Comparison of ENCODE assay signal across 7 mouse cellular contexts in the genomic region with DNA sequence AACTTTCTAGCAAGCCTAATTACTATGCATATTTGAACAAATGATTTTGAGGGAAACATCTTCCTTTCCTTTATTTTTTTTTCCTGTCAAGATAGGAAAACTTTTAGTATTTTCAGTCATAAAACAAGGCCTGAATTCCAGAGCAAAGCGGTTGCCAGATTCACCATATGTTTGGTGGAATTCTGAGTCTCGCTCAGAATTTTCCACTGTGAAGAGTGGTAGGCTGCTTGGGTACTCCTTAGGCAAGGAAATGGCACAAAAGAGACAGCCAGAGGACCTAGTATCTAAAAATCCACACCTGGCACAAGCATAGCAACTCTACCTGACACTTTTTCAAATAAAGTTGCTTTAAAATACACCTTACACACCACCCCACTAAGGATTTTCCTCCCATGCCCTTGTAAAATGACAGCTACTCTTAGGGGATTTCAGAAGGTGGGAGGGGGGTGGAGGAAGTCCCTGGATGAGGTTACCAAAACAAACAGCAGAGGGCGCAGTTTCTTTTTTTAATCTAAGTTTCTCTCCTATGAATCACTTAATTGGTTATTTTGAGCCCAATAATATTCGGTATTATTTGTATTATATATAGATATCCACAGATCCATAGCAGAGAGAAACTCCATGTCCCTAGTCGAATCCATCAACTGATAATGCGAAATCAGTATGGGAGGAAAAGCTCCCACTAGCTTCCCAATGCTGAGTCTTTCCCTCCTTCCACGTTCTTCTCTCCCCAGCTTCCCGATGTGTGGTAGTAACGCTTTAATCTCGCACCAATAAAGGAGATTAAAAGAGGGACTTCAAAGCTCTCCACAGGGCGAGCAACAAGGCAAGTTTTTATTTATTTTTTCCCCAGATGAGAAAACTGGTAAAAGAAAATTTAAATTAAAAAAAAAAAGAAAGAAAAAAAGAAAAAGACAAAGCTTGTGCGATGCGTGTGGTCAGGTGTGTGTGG. TPM values are rescaled to one million over a fixed set of nuclear protein-coding genes. Genes with fewer than 3 reads are reported as not detected.
DNase-seq lines count a peak whose midpoint lies in the region; ATAC-seq lines count a peak whose summit lies in the region.

No protein-coding gene starts in this region.

- H3K36me3 ChIP-seq in embryonic facial prominence, embryonic 13.5 days, result no peaks in the 10 kb centered on the region
- H3K36me3 ChIP-seq in hindbrain, embryonic 10.5 days, result no peaks in the 10 kb centered on the region

- peak overlapping the region; percentile 67 for H3K4me3 ChIP-seq in embryonic facial prominence, embryonic 13.5 days
- H3K4me3 ChIP-seq in hindbrain, embryonic 10.5 days, result peak overlapping the region; percentile 78

- H3K9me3 ChIP-seq in embryonic facial prominence, embryonic 13.5 days, result no peaks in the 10 kb centered on the region
- no peaks in the 10 kb centered on the region for H3K9me3 ChIP-seq in hindbrain, embryonic 10.5 days

- peak overlapping the region; percentile 95 for H3K4me2 ChIP-seq in embryonic facial prominence, embryonic 13.5 days

- ATAC-seq in embryonic facial prominence, embryonic 13.5 days (ENCODE audit: insufficient number of reproducible peaks, insufficient read depth, low FRiP score, low TSS enrichment, low read depth), result no peak; the same call in 1 of the 2 replicates

- H3K27me3 ChIP-seq in embryonic facial prominence, embryonic 13.5 days, result peaks cover 15% of the 10 kb centered on the region
- H3K27me3 ChIP-seq in hindbrain, embryonic 10.5 days (ENCODE audit: insufficient read depth, poor library complexity, severe bottlenecking), result peaks cover 29% of the 10 kb centered on the region

- H3K9ac ChIP-seq in embryonic facial prominence, embryonic 13.5 days, result peak overlapping the region; percentile 74

- H3K27ac ChIP-seq in embryonic facial prominence, embryonic 13.5 days, result no peak overlapping the region
- peak overlapping the region; percentile 84 for H3K27ac ChIP-seq in hindbrain, embryonic 10.5 days

- 0 out of 2 replicates have a peak, but pooled peaks cover 7% of the 10 kb centered on the region for H3K4me1 ChIP-seq in embryonic facial prominence, embryonic 13.5 days
- H3K4me1 ChIP-seq in hindbrain, embryonic 10.5 days (replicated peaks), result peaks cover 17% of the 10 kb centered on the region

- peak; percentile 46 for DNase-seq in ES-CJ7 (ENCODE audit: low read depth, low spot score)
- DNase-seq in adrenal gland, postnatal 25 days, result peak; percentile 6
- peak; percentile 29 for DNase-seq in hindbrain, embryonic 10.5 days (ENCODE audit: low spot score)
- peak; percentile 65 to 78 for DNase-seq in layer of hippocampus, postnatal 14 days (ENCODE audit: low spot score in 2 of 2)
- peak; percentile 48 for DNase-seq in lung, postnatal 14 days
- DNase-seq in right cerebral cortex, postnatal 4 days, result peak; percentile 69

- WGBS in embryonic facial prominence, embryonic 13.5 days, result 1% methylated on average over 13 of the region's 13 CpGs
- 4% methylated on average over 13 of the region's 13 CpGs for WGBS in hindbrain, embryonic 10.5 days

RNA-seq across cellular contexts. Expression of gene Ntng1, which starts 2.2 kb away (rescaled TPM):
- 1.4 and 1.7 TPM in 2 replicates for total RNA-seq in adrenal gland, postnatal 25 days (2021)
- polyA plus RNA-seq in embryonic facial prominence, embryonic 13.5 days (2015; fragmentation: Nextera tagmentation; extraction: Ambion mirVana), result 5.9 and 7.3 TPM in 2 replicates
- polyA plus RNA-seq in hindbrain, embryonic 10.5 days (2016; fragmentation: Nextera tagmentation; extraction: Ambion mirVana), result 4.7 and 5.3 TPM in 2 replicates
- total RNA-seq in layer of hippocampus, postnatal 14 days (2021), result 10 to 100 TPM; 21.5 to 38.6 TPM

Comparison
In these comparisons a context has a peak if more than half of its experiments do, and no peak if none do; other contexts are left out.
1. DNase-seq: peak in every context shown above with its lines; median percentile 72 in layer of hippocampus, postnatal 14 days; 69 in right cerebral cortex, postnatal 4 days; 48 in lung, postnatal 14 days; 46 in ES-CJ7; 29 in hindbrain, embryonic 10.5 days; 6 in adrenal gland, postnatal 25 days.